Mouse (Mus musculus): Measurements from ENCODE around the gene Manf. TPM values are rescaled to one million over a fixed set of nuclear protein-coding genes. Genes with fewer than 3 reads are reported as not detected.
A peak's percentile ranks its signal among the peaks of the same experiment; 100 is the strongest.

Manf gene
- 185 and 188 TPM in 2 replicates for polyA plus RNA-seq (2015; fragmentation: Nextera tagmentation; extraction: Ambion mirVana)

DNA sequence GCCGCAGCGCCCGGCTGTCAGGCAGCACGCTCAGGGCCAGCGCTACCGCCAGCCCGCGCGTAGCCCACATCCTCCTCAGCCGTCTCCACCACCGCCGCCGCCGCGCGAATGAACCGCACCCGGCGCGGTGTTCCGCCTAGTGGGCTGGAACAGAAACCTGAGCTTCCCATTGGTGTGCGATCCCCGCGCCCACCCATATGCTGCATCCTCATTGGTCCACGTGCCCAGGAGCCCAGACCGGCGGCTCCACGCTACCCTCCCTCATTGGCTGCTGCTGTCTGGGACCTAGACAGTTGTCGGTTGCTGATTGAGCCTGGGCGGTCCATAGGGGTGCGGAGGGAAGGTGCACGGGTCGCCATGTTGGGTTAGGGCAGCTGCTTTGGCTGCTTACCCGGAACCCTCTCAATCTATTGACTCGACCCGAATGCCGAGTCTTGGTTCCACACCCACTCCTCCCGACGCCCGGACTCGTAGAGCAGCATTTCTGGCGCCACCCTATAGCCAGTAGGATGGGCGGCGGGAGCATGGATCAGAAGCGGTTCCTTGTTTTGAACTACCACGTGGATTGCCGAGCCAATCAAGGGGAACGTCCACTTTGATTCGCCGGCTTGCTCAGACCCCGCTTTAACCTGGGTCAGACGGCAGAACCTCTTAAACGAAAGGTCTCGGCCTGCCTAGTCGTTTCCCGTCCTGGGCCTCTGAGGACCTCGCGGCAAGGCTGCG is at the start of gene Manf:
Gene Manf, minus strand, starts transcription at position 151 of the 723 bp plus-strand sequence.
- under 1% methylated on average over 59 of the region's 59 CpGs for WGBS
- peak; percentile 99 for ATAC-seq
- peak within 1 kb of the TSS; percentile 77 for H3K4me2 ChIP-seq (ENCODE audit: low read length)
- peak within 1 kb of the TSS; percentile 83 for H3K9ac ChIP-seq (ENCODE audit: low read depth, low read length)
- H3K36me3 ChIP-seq (ENCODE audit: control insufficient read depth, insufficient read depth, low read length), result peaks cover 27% of the 10 kb centered on the region
- H3K27ac ChIP-seq (ENCODE audit: low read depth, low read length), result peak within 1 kb of the TSS; percentile 85
- H3K9me3 ChIP-seq (ENCODE audit: control insufficient read depth, low read length), result no peaks in the 10 kb centered on the region
- peaks cover 20% of the 10 kb centered on the region for H3K4me1 ChIP-seq (ENCODE audit: control insufficient read depth, insufficient read depth, low read depth, low read length)
- H3K4me3 ChIP-seq (ENCODE audit: low read length), result peak within 1 kb of the TSS; percentile 69
- H3K27me3 ChIP-seq (replicated peaks; ENCODE audit: control insufficient read depth, insufficient read depth, low read length), result no peaks in the 10 kb centered on the region

DNA sequence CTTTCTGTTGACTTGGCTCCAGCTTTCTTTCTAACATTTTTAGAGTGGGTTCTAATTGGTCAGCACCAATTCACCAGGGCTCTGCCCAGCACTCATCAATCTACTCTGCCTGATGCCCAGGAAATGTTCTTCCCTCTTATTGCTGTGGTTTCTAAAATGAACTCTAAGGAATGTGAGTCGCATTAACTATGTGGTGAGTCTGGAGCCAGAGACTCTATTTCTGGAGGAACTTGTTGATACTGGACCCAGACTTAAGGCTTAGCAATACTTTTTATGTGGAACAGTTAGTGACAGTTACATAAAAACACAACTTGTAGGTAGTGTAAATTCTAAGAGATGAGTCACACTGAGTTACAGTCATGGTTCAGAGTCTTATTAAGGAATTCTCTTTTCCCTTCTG is 43.2 kb upstream of the Manf start:
- WGBS, result 95% methylated on average over 1 of the region's 1 CpGs
- no peak for ATAC-seq
- Histone ChIP-seq H3K4me2 (ENCODE audit: low read length) (no peak overlapping the region), H3K9ac (ENCODE audit: low read depth, low read length) (no peak overlapping the region), H3K27me3 (replicated peaks; ENCODE audit: control insufficient read depth, insufficient read depth, low read length) (no peaks in the 10 kb centered on the region), H3K9me3 (ENCODE audit: control insufficient read depth, low read length) (no peaks in the 10 kb centered on the region), H3K4me3 (ENCODE audit: low read length) (no peak overlapping the region), H3K36me3 (ENCODE audit: control insufficient read depth, insufficient read depth, low read length) (peaks cover 28% of the 10 kb centered on the region), H3K4me1 (ENCODE audit: control insufficient read depth, insufficient read depth, low read depth, low read length) (no peaks in the 10 kb centered on the region), H3K27ac (ENCODE audit: low read depth, low read length) (no peak overlapping the region)

- 92% methylated on average over 6 of the region's 6 CpGs for WGBS
- Histone ChIP-seq H3K4me3 (ENCODE audit: low read length) (no peak overlapping the region), H3K27me3 (replicated peaks; ENCODE audit: control insufficient read depth, insufficient read depth, low read length) (no peaks in the 10 kb centered on the region), H3K9ac (ENCODE audit: low read depth, low read length) (no peak overlapping the region), H3K9me3 (ENCODE audit: control insufficient read depth, low read length) (no peaks in the 10 kb centered on the region), H3K4me1 (ENCODE audit: control insufficient read depth, insufficient read depth, low read depth, low read length) (no peaks in the 10 kb centered on the region), H3K36me3 (ENCODE audit: control insufficient read depth, insufficient read depth, low read length) (peaks cover 18% of the 10 kb centered on the region), H3K4me2 (ENCODE audit: low read length) (no peak overlapping the region), H3K27ac (ENCODE audit: low read depth, low read length) (no peak overlapping the region)
- no peak for ATAC-seq
Measured at GRCm38 (mm10) chr9:106914878-106915277, 23.1 kb upstream of the Manf start.

DNA sequence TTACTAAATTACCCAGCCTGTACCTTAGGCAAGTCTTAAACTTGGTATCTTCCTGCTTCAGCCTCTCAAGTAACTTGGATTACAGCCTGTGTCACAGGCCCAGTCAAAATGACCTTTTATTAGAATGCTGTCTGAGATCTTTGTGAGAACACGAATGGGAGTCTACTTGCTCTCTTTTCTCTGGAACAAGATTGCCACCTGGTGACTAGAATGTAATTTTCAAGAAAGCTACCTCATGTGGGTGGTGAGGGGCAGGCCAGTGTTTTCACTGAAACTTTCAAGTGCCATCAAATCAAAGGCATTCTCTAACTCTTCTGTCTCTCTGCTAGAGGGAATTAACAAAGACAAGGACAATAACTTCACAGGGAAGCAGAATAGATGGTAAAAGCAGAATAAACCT is 22.0 kb upstream of the Manf start:
- H3K4me3 ChIP-seq (ENCODE audit: low read length), result no peak overlapping the region
- no peaks in the 10 kb centered on the region for H3K9me3 ChIP-seq (ENCODE audit: control insufficient read depth, low read length)
- H3K27ac ChIP-seq (ENCODE audit: low read depth, low read length), result no peak overlapping the region
- no peak overlapping the region for H3K4me2 ChIP-seq (ENCODE audit: low read length)
- H3K9ac ChIP-seq (ENCODE audit: low read depth, low read length), result no peak overlapping the region
- peaks cover 22% of the 10 kb centered on the region for H3K36me3 ChIP-seq (ENCODE audit: control insufficient read depth, insufficient read depth, low read length)
- no peak for ATAC-seq
- WGBS, result 24% methylated on average over 1 of the region's 1 CpGs
- H3K27me3 ChIP-seq (replicated peaks; ENCODE audit: control insufficient read depth, insufficient read depth, low read length), result no peaks in the 10 kb centered on the region
- no peaks in the 10 kb centered on the region for H3K4me1 ChIP-seq (ENCODE audit: control insufficient read depth, insufficient read depth, low read depth, low read length)

GRCm38 (mm10) chr9:106911624-106912023 is 19.8 kb upstream of the Manf start:
- H3K36me3 ChIP-seq (ENCODE audit: control insufficient read depth, insufficient read depth, low read length), result peaks cover 22% of the 10 kb centered on the region
- no peaks in the 10 kb centered on the region for H3K4me1 ChIP-seq (ENCODE audit: control insufficient read depth, insufficient read depth, low read depth, low read length)
- H3K9me3 ChIP-seq (ENCODE audit: control insufficient read depth, low read length), result no peaks in the 10 kb centered on the region
- H3K9ac ChIP-seq (ENCODE audit: low read depth, low read length), result no peak overlapping the region
- no peak overlapping the region for H3K4me3 ChIP-seq (ENCODE audit: low read length)
- no peak overlapping the region for H3K4me2 ChIP-seq (ENCODE audit: low read length)
- no peak overlapping the region for H3K27ac ChIP-seq (ENCODE audit: low read depth, low read length)
- no peaks in the 10 kb centered on the region for H3K27me3 ChIP-seq (replicated peaks; ENCODE audit: control insufficient read depth, insufficient read depth, low read length)
- ATAC-seq, result no peak
- 75% methylated on average over 1 of the region's 1 CpGs for WGBS

DNA sequence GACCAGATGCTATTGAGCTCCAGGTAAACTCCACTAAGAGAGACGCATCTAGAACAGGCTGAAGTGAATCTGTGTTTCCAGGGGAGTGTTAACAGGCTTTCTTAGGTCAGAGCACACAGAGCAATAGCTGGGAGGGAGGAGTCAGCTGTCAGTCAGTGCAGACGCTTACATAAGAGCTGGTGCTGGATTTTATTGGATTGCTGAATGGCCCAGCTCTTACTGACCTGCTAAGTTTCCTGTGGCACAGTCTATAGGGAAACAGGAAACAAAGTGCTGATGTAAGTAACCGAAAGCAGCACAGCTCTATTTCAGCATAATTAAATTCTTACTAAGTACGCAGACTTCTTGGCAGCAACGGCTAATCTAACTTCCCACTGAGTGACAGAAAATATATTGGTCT is 16.9 kb upstream of the Manf start:
- 49% methylated on average over 5 of the region's 5 CpGs for WGBS
- Histone ChIP-seq H3K4me3 (ENCODE audit: low read length) (no peak overlapping the region), H3K27me3 (replicated peaks; ENCODE audit: control insufficient read depth, insufficient read depth, low read length) (no peaks in the 10 kb centered on the region), H3K4me1 (ENCODE audit: control insufficient read depth, insufficient read depth, low read depth, low read length) (no peaks in the 10 kb centered on the region), H3K4me2 (ENCODE audit: low read length) (no peak overlapping the region), H3K36me3 (ENCODE audit: control insufficient read depth, insufficient read depth, low read length) (peaks cover 24% of the 10 kb centered on the region), H3K9me3 (ENCODE audit: control insufficient read depth, low read length) (no peaks in the 10 kb centered on the region), H3K27ac (ENCODE audit: low read depth, low read length) (no peak overlapping the region), H3K9ac (ENCODE audit: low read depth, low read length) (no peak overlapping the region)
- no peak for ATAC-seq

GRCm38 (mm10) chr9:106908174-106908573 is 16.4 kb upstream of the Manf start:
- 88% methylated on average over 3 of the region's 3 CpGs for WGBS
- peaks cover 24% of the 10 kb centered on the region for H3K36me3 ChIP-seq (ENCODE audit: control insufficient read depth, insufficient read depth, low read length)

GRCm38 (mm10) chr9:106906597-106906996 is 14.8 kb upstream of the Manf start:
- ATAC-seq, result no peak
- H3K4me3 ChIP-seq (ENCODE audit: low read length), result no peak overlapping the region
- no peaks in the 10 kb centered on the region for H3K9me3 ChIP-seq (ENCODE audit: control insufficient read depth, low read length)
- H3K27ac ChIP-seq (ENCODE audit: low read depth, low read length), result no peak overlapping the region
- H3K27me3 ChIP-seq (replicated peaks; ENCODE audit: control insufficient read depth, insufficient read depth, low read length), result no peaks in the 10 kb centered on the region
- no peaks in the 10 kb centered on the region for H3K4me1 ChIP-seq (ENCODE audit: control insufficient read depth, insufficient read depth, low read depth, low read length)
- H3K4me2 ChIP-seq (ENCODE audit: low read length), result no peak overlapping the region
- no peak overlapping the region for H3K9ac ChIP-seq (ENCODE audit: low read depth, low read length)
- WGBS, result 86% methylated on average over 8 of the region's 8 CpGs
- H3K36me3 ChIP-seq (ENCODE audit: control insufficient read depth, insufficient read depth, low read length), result peaks cover 23% of the 10 kb centered on the region

More at GRCm38 (mm10) chr9:106908174-106908573, 16.4 kb upstream of the Manf start:
- H3K4me2 ChIP-seq (ENCODE audit: low read length), result no peak overlapping the region
- no peaks in the 10 kb centered on the region for H3K27me3 ChIP-seq (replicated peaks; ENCODE audit: control insufficient read depth, insufficient read depth, low read length)
- H3K27ac ChIP-seq (ENCODE audit: low read depth, low read length), result no peak overlapping the region
- ATAC-seq, result no peak
- no peak overlapping the region for H3K4me3 ChIP-seq (ENCODE audit: low read length)
- no peak overlapping the region for H3K9ac ChIP-seq (ENCODE audit: low read depth, low read length)
- H3K9me3 ChIP-seq (ENCODE audit: control insufficient read depth, low read length), result no peaks in the 10 kb centered on the region
- H3K4me1 ChIP-seq (ENCODE audit: control insufficient read depth, insufficient read depth, low read depth, low read length), result no peaks in the 10 kb centered on the region

GRCm38 (mm10) chr9:106903791-106904134 is 12.0 kb upstream of the Manf start:
- Histone ChIP-seq H3K9ac (ENCODE audit: low read depth, low read length) (no peak overlapping the region), H3K4me3 (ENCODE audit: low read length) (no peak overlapping the region), H3K27ac (ENCODE audit: low read depth, low read length) (no peak overlapping the region), H3K4me1 (ENCODE audit: control insufficient read depth, insufficient read depth, low read depth, low read length) (no peaks in the 10 kb centered on the region), H3K9me3 (ENCODE audit: control insufficient read depth, low read length) (no peaks in the 10 kb centered on the region), H3K4me2 (ENCODE audit: low read length) (no peak overlapping the region), H3K27me3 (replicated peaks; ENCODE audit: control insufficient read depth, insufficient read depth, low read length) (no peaks in the 10 kb centered on the region), H3K36me3 (ENCODE audit: control insufficient read depth, insufficient read depth, low read length) (peaks cover 26% of the 10 kb centered on the region)
- ATAC-seq, result peak; percentile 30; the same call in 1 of the 2 replicates
- WGBS, result 4% methylated on average over 1 of the region's 1 CpGs

All from hindbrain, embryonic 16.5 days (tissue).